In the genomic region with DNA sequence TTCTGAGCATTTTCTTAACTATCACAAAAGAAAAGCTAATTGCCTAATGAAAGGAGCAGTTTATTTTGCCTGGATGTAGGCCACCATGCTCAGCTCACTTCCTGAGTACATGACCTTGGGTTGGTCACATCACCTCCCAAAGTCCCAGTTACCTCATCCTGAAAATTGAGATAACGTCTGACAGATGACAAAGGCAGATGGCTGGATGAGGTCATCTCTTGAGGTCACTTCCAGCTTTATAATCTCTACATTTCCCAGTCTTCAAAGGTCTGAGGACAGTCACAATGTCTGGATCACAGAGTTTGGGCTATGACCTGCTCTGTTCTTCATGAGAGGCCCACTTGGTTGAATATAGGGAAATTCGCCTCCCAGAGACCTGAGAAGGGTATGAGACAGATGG, we compare ENCODE assay signal across 22 mouse cellular contexts.
A peak's percentile ranks its signal among the peaks of the same experiment; 100 is the strongest.
DNase-seq lines count a peak whose midpoint lies in the region; ATAC-seq and TF ChIP-seq lines count a peak whose summit lies in the region.
"Had no signal": no experiment of that assay in that cellular context is flagged by ENCODE, and none has a peak within 500 bp of the region (broad histone marks: within the 10 kb centered on the region; RNA-seq: fewer than 3 reads in every experiment).

No protein-coding gene starts in this region.

- WGBS in liver, adult 2 months, result 39% methylated on average over 2 of the region's 2 CpGs
- 60% methylated on average over 2 of the region's 2 CpGs for WGBS in liver, postnatal 0 days (ENCODE audit: insufficient replicate concordance)

- intact Hi-C loops in heart, postnatal 14 days (cut with DNase I), result no loop called here

- TF ChIP-seq POLR2A in liver, adult 2 months (IDR thresholded peaks at IDR 0.05; ENCODE audit: extremely low read depth, insufficient read depth, low read length), result no peak

- H3K4me1 ChIP-seq in liver, adult 2 months (ENCODE audit: control insufficient read depth, insufficient read depth, low read length), result no peaks in the 10 kb centered on the region
- no peaks in the 10 kb centered on the region for H3K4me1 ChIP-seq in liver, postnatal 0 days (ENCODE audit: insufficient read depth)
- H3K4me1 ChIP-seq: forebrain, embryonic 12.5 days; hindbrain, embryonic 10.5 days; intestine, embryonic 15.5 days had no signal

- no peak overlapping the region for H3K9ac ChIP-seq in liver, adult 2 months (ENCODE audit: low read depth, low read length)
- H3K9ac ChIP-seq in liver, postnatal 0 days (replicated peaks), result no peak overlapping the region
- H3K9ac ChIP-seq: embryonic facial prominence, embryonic 12.5 days; forebrain, embryonic 12.5 days; forebrain, postnatal 0 days; heart, embryonic 15.5 days; hindbrain, embryonic 14.5 days; intestine, embryonic 15.5 days had no signal

- H3K4me2 ChIP-seq in liver, postnatal 0 days (ENCODE audit: low read depth, low read length), result no peak overlapping the region
- H3K4me2 ChIP-seq: embryonic facial prominence, embryonic 12.5 days; forebrain, embryonic 12.5 days; heart, embryonic 15.5 days; hindbrain, embryonic 14.5 days; intestine, embryonic 15.5 days had no signal

- H3K27me3 ChIP-seq in liver, adult 2 months (ENCODE audit: control insufficient read depth, insufficient read depth, low read length), result no peaks in the 10 kb centered on the region
- no peaks in the 10 kb centered on the region for H3K27me3 ChIP-seq in liver, postnatal 0 days (ENCODE audit: insufficient read depth, low read length)
- H3K27me3 ChIP-seq: embryonic facial prominence, embryonic 12.5 days; heart, embryonic 15.5 days; intestine, embryonic 15.5 days; Patski had no signal

- H3K36me3 ChIP-seq in liver, adult 2 months (ENCODE audit: control insufficient read depth, insufficient read depth, low read length), result no peaks in the 10 kb centered on the region
- no peaks in the 10 kb centered on the region for H3K36me3 ChIP-seq in liver, postnatal 0 days (replicated peaks; ENCODE audit: insufficient read depth, low read length)
- H3K36me3 ChIP-seq: embryonic facial prominence, embryonic 12.5 days; forebrain, embryonic 12.5 days; heart, embryonic 15.5 days; hindbrain, embryonic 10.5 days; intestine, embryonic 15.5 days had no signal

- no peaks in the 10 kb centered on the region for H3K79me2 ChIP-seq in liver, adult 2 months (ENCODE audit: control insufficient read depth, insufficient read depth, low read length)

- no peaks in the 10 kb centered on the region for H3K9me3 ChIP-seq in liver, postnatal 0 days (ENCODE audit: low read length)
- H3K9me3 ChIP-seq: embryonic facial prominence, embryonic 12.5 days; forebrain, embryonic 12.5 days; heart, embryonic 15.5 days; hindbrain, embryonic 10.5 days; intestine, embryonic 15.5 days had no signal

- TF ChIP-seq EP300 in liver, postnatal 0 days (IDR thresholded peaks at IDR 0.05; ENCODE audit: low read depth), result no peak

- peak; percentile 36 to 63 for DNase-seq in adrenal gland, adult (ENCODE audit: inconsistent age in 2 of 2, low spot score in 1 of 2)
- DNase-seq in adrenal gland, adult 18-20 months (ENCODE audit: low spot score in 2 of 2), result no peak
- peak; percentile 26 to 60 for DNase-seq in heart, adult 18-20 months
- DNase-seq in heart, postnatal 14 days, result no peak
- DNase-seq in liver, adult 2 months (ENCODE audit: extremely low read depth, low read depth, low spot score), result peak; percentile 18
- DNase-seq in liver, postnatal 0 days, result no peak
- DNase-seq in cerebellum, postnatal 4 days (ENCODE audit: low spot score in 2 of 2), result no peak
- DNase-seq: adrenal gland, postnatal 25 days; B cell, adult 2 months; cerebellum, adult 2 months; cerebellum, postnatal 10 days; forebrain, postnatal 0 days; gastrocnemius, postnatal 14 days; kidney, adult 18-20 months had no signal

- no peak overlapping the region; the same call in 1 of the 2 replicates for H3K27ac ChIP-seq in liver, adult 2 months (replicated peaks; ENCODE audit: insufficient read depth, low read depth, low read length)
- H3K27ac ChIP-seq in liver, postnatal 0 days (ENCODE audit: low read depth), result no peak overlapping the region
- H3K27ac ChIP-seq: embryonic facial prominence, embryonic 12.5 days; forebrain, embryonic 12.5 days; heart, embryonic 15.5 days; hindbrain, embryonic 10.5 days; hindbrain, embryonic 14.5 days; intestine, embryonic 15.5 days had no signal

- TF ChIP-seq CTCF in liver, adult 2 months (IDR thresholded peaks at IDR 0.05; ENCODE audit: low read depth, low read length), result no peak
- no peak for TF ChIP-seq CTCF in liver, postnatal 0 days (IDR thresholded peaks at IDR 0.05; ENCODE audit: low read depth)

- H3K4me3 ChIP-seq in liver, adult 2 months (ENCODE audit: insufficient read depth, low read depth, low read length), result no peak overlapping the region
- no peak overlapping the region for H3K4me3 ChIP-seq in liver, postnatal 0 days (ENCODE audit: low read depth, low read length)
- H3K4me3 ChIP-seq: embryonic facial prominence, embryonic 12.5 days; forebrain, embryonic 12.5 days; heart, embryonic 15.5 days; hindbrain, embryonic 10.5 days; intestine, embryonic 15.5 days had no signal

- no peak for ATAC-seq in liver, postnatal 0 days
- ATAC-seq: activated CD4-positive, CD25-positive, alpha-beta regulatory T cell, adult 4 months; forebrain, postnatal 0 days; intestine, embryonic 15.5 days; Patski had no signal

Comparison
In these comparisons a context has a peak if more than half of its experiments do, and no peak if none do; other contexts are left out.
1. DNase-seq: peak in adrenal gland, adult (2 of 2), heart, adult 18-20 months (2 of 2) and liver, adult 2 months (single experiment); none in adrenal gland, adult 18-20 months (0 of 2), heart, postnatal 14 days (0 of 2), liver, postnatal 0 days (single experiment) and cerebellum, postnatal 4 days (0 of 2).